Mouse (Mus musculus) testis, adult 2 months (tissue): ENCODE measurements around the gene Pak6.

ENCODE experiments used
- CTCF ChIP-seq: fragments of 200-500 bp; IDR thresholded peaks from 2 replicates; pipeline ENCODE4 v1.5.1; 2012; ENCODE audit warnings: low read depth, mild to moderate bottlenecking, inconsistent platforms, low read length, moderate library complexity; ENCODE audit not compliant: control insufficient read depth, insufficient read depth, insufficient replicate concordance
- POLR2A ChIP-seq: fragments of 200-500 bp; IDR thresholded peaks from 2 replicates; pipeline ENCODE4 v1.6.1; 2012; ENCODE audit warnings: low read depth, mild to moderate bottlenecking, inconsistent platforms, low read length, moderate library complexity; ENCODE audit not compliant: control insufficient read depth

DNA sequence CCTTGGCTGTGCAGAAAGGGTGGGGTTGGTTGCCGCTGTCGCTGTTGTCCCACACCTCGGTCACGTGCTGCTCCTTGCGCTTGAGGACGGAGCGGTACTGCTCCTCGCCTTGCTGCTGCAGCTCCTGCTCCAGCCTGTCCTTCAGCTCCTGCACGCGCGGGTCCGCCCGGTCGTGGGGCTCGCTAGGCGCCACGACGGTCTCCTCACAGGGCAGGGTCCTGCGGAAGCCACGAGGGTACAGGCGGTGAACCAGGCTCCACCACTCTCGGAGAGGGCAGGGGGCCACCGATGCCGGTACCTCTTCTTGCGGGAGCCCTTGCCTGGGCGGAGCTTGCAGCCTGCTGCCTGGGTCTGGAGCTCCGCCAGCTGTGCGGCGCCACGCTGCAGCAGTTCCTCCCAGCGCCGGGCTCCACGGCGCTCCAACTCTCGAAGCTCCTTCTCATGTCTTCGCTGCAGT lies 48.0 kb downstream of the Pak6 start:
- TF ChIP-seq CTCF = no peak
- no peak for TF ChIP-seq POLR2A
